24 mouse cellular contexts compared by ENCODE assay signal in genomic region chr8:83654725-83655124, GRCm38 (mm10). TPM values are rescaled to one million over a fixed set of nuclear protein-coding genes. Genes with fewer than 3 reads are reported as not detected.
DNase-seq lines count a peak whose midpoint lies in the region; ATAC-seq and TF ChIP-seq lines count a peak whose summit lies in the region.
"Had no signal": no experiment of that assay in that cellular context is flagged by ENCODE, and none has a peak within 500 bp of the region (broad histone marks: within the 10 kb centered on the region; RNA-seq: fewer than 3 reads in every experiment).

No protein-coding gene starts in this region.

- H3K4me3 ChIP-seq in liver, embryonic 13.5 days (replicated peaks), result no peak overlapping the region
- H3K4me3 ChIP-seq in liver, embryonic 11.5 days (ENCODE audit: low read depth, low read length), result no peak overlapping the region
- H3K4me3 ChIP-seq in lung, embryonic 14.5 days (ENCODE audit: low read depth, low read length), result no peak overlapping the region
- H3K4me3 ChIP-seq in lung, adult 2 months (replicated peaks; ENCODE audit: extremely low read depth, low read depth, low read length), result no peak overlapping the region
- peak overlapping the region; percentile 18; the same call in 1 of the 2 replicates for H3K4me3 ChIP-seq in embryonic facial prominence, embryonic 10.5 days

- no peaks in the 10 kb centered on the region for H3K9me3 ChIP-seq in liver, embryonic 13.5 days (replicated peaks)
- H3K9me3 ChIP-seq in liver, embryonic 11.5 days (ENCODE audit: control insufficient read depth, low read length), result no peaks in the 10 kb centered on the region
- no peaks in the 10 kb centered on the region for H3K9me3 ChIP-seq in lung, embryonic 14.5 days (ENCODE audit: low read depth, low read length)
- H3K9me3 ChIP-seq in embryonic facial prominence, embryonic 10.5 days, result no peaks in the 10 kb centered on the region
- H3K9me3 ChIP-seq: embryonic facial prominence, embryonic 12.5 days; forebrain, embryonic 13.5 days; forebrain, embryonic 15.5 days had no signal

- TF ChIP-seq CTCF in lung, embryonic 14.5 days (IDR thresholded peaks at IDR 0.05; ENCODE audit: low read depth), result no peak
- no peak for TF ChIP-seq CTCF in lung, adult 2 months (IDR thresholded peaks at IDR 0.05; ENCODE audit: insufficient read depth, low read length)

- DNase-seq in liver, embryonic 13.5 days, result no peak
- no peak for DNase-seq in liver, embryonic 11.5 days (ENCODE audit: low spot score)
- no peak for DNase-seq in lung, embryonic 14.5 days
- DNase-seq in lung, adult 2 months, result no peak
- DNase-seq in testis, postnatal 10 days (ENCODE audit: low spot score), result peak; percentile 33
- no peak for DNase-seq in testis, postnatal 14 days (ENCODE audit: low spot score)
- DNase-seq in embryonic facial prominence, embryonic 10.5 days (ENCODE audit: low spot score), result no peak
- no peak for DNase-seq in thymus, postnatal 4 days
- DNase-seq: adrenal gland, adult 2 months; adrenal gland, postnatal 10 days; adrenal gland, postnatal 25 days; cerebellum, adult 11 months; cerebellum, adult 18-20 months; cerebellum, adult 8-10 months; cerebellum, adult 9-11 months; cerebellum, postnatal 14 days; cerebellum, postnatal 36 days; embryo, embryonic 11 days; forebrain, postnatal 0 days had no signal

- H3K36me3 ChIP-seq in liver, embryonic 13.5 days, result no peaks in the 10 kb centered on the region
- peaks cover 2% of the 10 kb centered on the region for H3K36me3 ChIP-seq in liver, embryonic 11.5 days (ENCODE audit: control insufficient read depth, insufficient read depth, low read length)
- H3K36me3 ChIP-seq in lung, embryonic 14.5 days (ENCODE audit: insufficient read depth), result peaks cover 38% of the 10 kb centered on the region
- peaks cover 46% of the 10 kb centered on the region for H3K36me3 ChIP-seq in embryonic facial prominence, embryonic 10.5 days (replicated peaks)
- H3K36me3 ChIP-seq: forebrain, embryonic 15.5 days had no signal

- 0 out of 2 replicates have a peak overlapping the region, but pooled peaks have one; percentile 15 for H3K4me2 ChIP-seq in liver, embryonic 13.5 days
- H3K4me2 ChIP-seq in liver, embryonic 11.5 days, result no peak overlapping the region
- H3K4me2 ChIP-seq in lung, embryonic 14.5 days, result 0 out of 2 replicates have a peak overlapping the region, but pooled peaks have one; percentile 10
- H3K4me2 ChIP-seq: forebrain, embryonic 15.5 days had no signal

- H3K27me3 ChIP-seq in liver, embryonic 13.5 days, result no peaks in the 10 kb centered on the region
- no peaks in the 10 kb centered on the region for H3K27me3 ChIP-seq in liver, embryonic 11.5 days (replicated peaks; ENCODE audit: control insufficient read depth, insufficient read depth, low read length)
- no peaks in the 10 kb centered on the region for H3K27me3 ChIP-seq in lung, embryonic 14.5 days (ENCODE audit: insufficient read depth, low read length)
- no peaks in the 10 kb centered on the region for H3K27me3 ChIP-seq in embryonic facial prominence, embryonic 10.5 days (replicated peaks; ENCODE audit: low read depth, poor library complexity, severe bottlenecking)
- H3K27me3 ChIP-seq: CH12.LX; embryonic facial prominence, embryonic 12.5 days; forebrain, embryonic 13.5 days; forebrain, embryonic 15.5 days had no signal

- no peak for TF ChIP-seq POLR2A in lung, adult 2 months (IDR thresholded peaks at IDR 0.05; ENCODE audit: borderline replicate concordance, extremely low read depth, low read depth, low read length)

- peak overlapping the region; percentile 9; the same call in 1 of the 2 replicates for H3K9ac ChIP-seq in liver, embryonic 13.5 days
- H3K9ac ChIP-seq in liver, embryonic 11.5 days (ENCODE audit: low read depth, low read length), result no peak overlapping the region
- no peak overlapping the region for H3K9ac ChIP-seq in lung, embryonic 14.5 days
- H3K9ac ChIP-seq: embryonic facial prominence, embryonic 12.5 days; forebrain, embryonic 13.5 days; forebrain, embryonic 15.5 days; forebrain, postnatal 0 days had no signal

- H3K4me1 ChIP-seq in liver, embryonic 13.5 days (replicated peaks), result peaks cover 55% of the 10 kb centered on the region
- peaks cover 20% of the 10 kb centered on the region for H3K4me1 ChIP-seq in liver, embryonic 11.5 days (replicated peaks; ENCODE audit: control insufficient read depth, insufficient read depth, low read length)
- H3K4me1 ChIP-seq in lung, embryonic 14.5 days (ENCODE audit: insufficient read depth), result 0 out of 2 replicates have a peak, but pooled peaks cover 3% of the 10 kb centered on the region
- peaks cover 8% of the 10 kb centered on the region; the same call in 1 of the 2 replicates for H3K4me1 ChIP-seq in lung, adult 2 months (ENCODE audit: control insufficient read depth, insufficient read depth, low read length)
- peaks cover 36% of the 10 kb centered on the region for H3K4me1 ChIP-seq in embryonic facial prominence, embryonic 10.5 days

- H3K27ac ChIP-seq in liver, embryonic 13.5 days, result peak overlapping the region; percentile 53; the same call in 1 of the 2 replicates
- no peak overlapping the region for H3K27ac ChIP-seq in liver, embryonic 11.5 days (ENCODE audit: low read depth, low read length)
- H3K27ac ChIP-seq in lung, embryonic 14.5 days (ENCODE audit: low read depth), result no peak overlapping the region
- H3K27ac ChIP-seq in embryonic facial prominence, embryonic 10.5 days (replicated peaks), result no peak overlapping the region
- H3K27ac ChIP-seq: embryonic facial prominence, embryonic 12.5 days; forebrain, embryonic 13.5 days; forebrain, embryonic 15.5 days had no signal

- WGBS in liver, embryonic 13.5 days (ENCODE audit: insufficient replicate concordance), result 83% methylated on average over 6 of the region's 6 CpGs
- WGBS in liver, embryonic 11.5 days, result 87% methylated on average over 6 of the region's 6 CpGs
- 87% methylated on average over 6 of the region's 6 CpGs for WGBS in lung, embryonic 14.5 days
- WGBS in lung, adult 2 months, result 86% methylated on average over 6 of the region's 6 CpGs
- 87% methylated on average over 6 of the region's 6 CpGs for WGBS in embryonic facial prominence, embryonic 10.5 days

- no peak for ATAC-seq in liver, embryonic 13.5 days (ENCODE audit: low read depth)
- ATAC-seq in liver, embryonic 11.5 days (replicated peaks; ENCODE audit: low FRiP score), result no peak
- no peak for ATAC-seq in lung, embryonic 14.5 days (ENCODE audit: insufficient read depth)
- ATAC-seq: CD4-positive, CD25-positive, alpha-beta regulatory T cell, adult 4 months; forebrain, embryonic 13.5 days; forebrain, embryonic 15.5 days; forebrain, postnatal 0 days had no signal

RNA-seq across cellular contexts. Expression of gene Gipc1, which starts 2.2 kb away (rescaled TPM):
- 61.3 and 64.3 TPM in 2 replicates for polyA plus RNA-seq in liver, embryonic 13.5 days (2015; fragmentation: Nextera tagmentation; extraction: Ambion mirVana)
- 113 and 114 TPM in 2 replicates for polyA plus RNA-seq in liver, embryonic 11.5 days (2014; fragmentation: Nextera tagmentation; extraction: Ambion mirVana)
- polyA plus RNA-seq in lung, embryonic 14.5 days (2014; fragmentation: Nextera tagmentation; extraction: Ambion mirVana), result 170 and 175 TPM in 2 replicates
- 58.6 and 67.0 TPM in 2 replicates for polyA plus RNA-seq in lung, adult 2 months (2012; rRNA removed)
- 208 and 209 TPM in 2 replicates for polyA plus RNA-seq in embryonic facial prominence, embryonic 10.5 days (2016; fragmentation: Nextera tagmentation; extraction: Ambion mirVana)

RNA-seq across cellular contexts. Expression of gene Ptger1, which starts 11.8 kb away (rescaled TPM):
- 0.06 and 0.32 TPM in 2 replicates for polyA plus RNA-seq in liver, embryonic 13.5 days (2015; fragmentation: Nextera tagmentation; extraction: Ambion mirVana)
- polyA plus RNA-seq in liver, embryonic 11.5 days (2014; fragmentation: Nextera tagmentation; extraction: Ambion mirVana), result 0.49 and 0.53 TPM in 2 replicates
- polyA plus RNA-seq in lung, embryonic 14.5 days (2014; fragmentation: Nextera tagmentation; extraction: Ambion mirVana), result 0.89 and 0.95 TPM in 2 replicates
- polyA plus RNA-seq in lung, adult 2 months (2012; rRNA removed), result 6.8 and 7.8 TPM in 2 replicates
- polyA plus RNA-seq in embryonic facial prominence, embryonic 10.5 days (2016; fragmentation: Nextera tagmentation; extraction: Ambion mirVana), result 0.36 and 0.41 TPM in 2 replicates

RNA-seq across cellular contexts. Expression of gene Pkn1, which starts 44.3 kb away (rescaled TPM):
- 11.5 and 11.8 TPM in 2 replicates for polyA plus RNA-seq in liver, embryonic 13.5 days (2015; fragmentation: Nextera tagmentation; extraction: Ambion mirVana)
- 23.3 and 24.3 TPM in 2 replicates for polyA plus RNA-seq in liver, embryonic 11.5 days (2014; fragmentation: Nextera tagmentation; extraction: Ambion mirVana)
- polyA plus RNA-seq in lung, embryonic 14.5 days (2014; fragmentation: Nextera tagmentation; extraction: Ambion mirVana), result 35.8 and 37.7 TPM in 2 replicates
- 148 and 168 TPM in 2 replicates for polyA plus RNA-seq in lung, adult 2 months (2012; rRNA removed)
- polyA plus RNA-seq in embryonic facial prominence, embryonic 10.5 days (2016; fragmentation: Nextera tagmentation; extraction: Ambion mirVana), result 30.3 and 30.9 TPM in 2 replicates

RNA-seq across cellular contexts. Expression of gene Dnajb1, which starts 46.7 kb away (rescaled TPM):
- polyA plus RNA-seq in liver, embryonic 13.5 days (2015; fragmentation: Nextera tagmentation; extraction: Ambion mirVana), result 54.5 and 59.6 TPM in 2 replicates
- 75.9 and 77.1 TPM in 2 replicates for polyA plus RNA-seq in liver, embryonic 11.5 days (2014; fragmentation: Nextera tagmentation; extraction: Ambion mirVana)
- 54.9 and 61.3 TPM in 2 replicates for polyA plus RNA-seq in lung, embryonic 14.5 days (2014; fragmentation: Nextera tagmentation; extraction: Ambion mirVana)
- 23.5 and 26.4 TPM in 2 replicates for polyA plus RNA-seq in lung, adult 2 months (2012; rRNA removed)
- 78.3 and 84.7 TPM in 2 replicates for polyA plus RNA-seq in embryonic facial prominence, embryonic 10.5 days (2016; fragmentation: Nextera tagmentation; extraction: Ambion mirVana)

RNA-seq across cellular contexts. Expression of gene Tecr, which starts 47.0 kb away (rescaled TPM):
- polyA plus RNA-seq in liver, embryonic 13.5 days (2015; fragmentation: Nextera tagmentation; extraction: Ambion mirVana), result 334 and 348 TPM in 2 replicates
- polyA plus RNA-seq in liver, embryonic 11.5 days (2014; fragmentation: Nextera tagmentation; extraction: Ambion mirVana), result 468 and 475 TPM in 2 replicates
- polyA plus RNA-seq in lung, embryonic 14.5 days (2014; fragmentation: Nextera tagmentation; extraction: Ambion mirVana), result 531 and 570 TPM in 2 replicates
- 416 and 565 TPM in 2 replicates for polyA plus RNA-seq in lung, adult 2 months (2012; rRNA removed)
- polyA plus RNA-seq in embryonic facial prominence, embryonic 10.5 days (2016; fragmentation: Nextera tagmentation; extraction: Ambion mirVana), result 667 and 713 TPM in 2 replicates
